Mouse (Mus musculus) cerebellum, postnatal 10 days (tissue): ENCODE measurements around the gene Garem2.

Experiments used
- DNase-seq, 2 experiments: peaks; one replicate each; pipeline ENCODE4 v3.0.0; 2021; ENCODE audit warnings: mixed read lengths in 2 of 2

Garem2 gene

GRCm38 (mm10) chr5:30112533-30113068 is 7.6 kb downstream of the Garem2 start:
- no peak for DNase-seq

GRCm38 (mm10) chr5:30113881-30114760 is 9.2 kb downstream of the Garem2 start:
- DNase-seq = peak; percentile 89 to 90

DNA sequence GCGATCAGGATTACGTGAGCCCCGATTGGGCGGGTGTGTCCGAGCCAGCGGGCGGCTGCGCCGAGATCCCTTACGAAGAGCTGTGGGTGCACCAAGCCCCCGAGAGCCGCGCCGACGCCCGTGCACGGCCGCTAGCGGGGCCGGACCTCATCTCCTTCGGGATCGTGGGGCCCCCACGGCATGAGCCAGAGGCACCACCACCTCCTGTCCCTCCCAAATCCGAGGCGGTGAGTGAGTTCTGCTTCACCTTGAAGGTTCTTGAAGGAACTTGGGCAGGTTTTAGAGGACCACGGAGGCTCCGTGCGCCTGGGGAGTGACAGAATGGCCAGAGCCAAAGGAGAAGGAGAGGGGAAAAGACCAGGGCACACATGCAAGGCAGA is 9.8 kb downstream of the Garem2 start:
- DNase-seq = no peak

DNA sequence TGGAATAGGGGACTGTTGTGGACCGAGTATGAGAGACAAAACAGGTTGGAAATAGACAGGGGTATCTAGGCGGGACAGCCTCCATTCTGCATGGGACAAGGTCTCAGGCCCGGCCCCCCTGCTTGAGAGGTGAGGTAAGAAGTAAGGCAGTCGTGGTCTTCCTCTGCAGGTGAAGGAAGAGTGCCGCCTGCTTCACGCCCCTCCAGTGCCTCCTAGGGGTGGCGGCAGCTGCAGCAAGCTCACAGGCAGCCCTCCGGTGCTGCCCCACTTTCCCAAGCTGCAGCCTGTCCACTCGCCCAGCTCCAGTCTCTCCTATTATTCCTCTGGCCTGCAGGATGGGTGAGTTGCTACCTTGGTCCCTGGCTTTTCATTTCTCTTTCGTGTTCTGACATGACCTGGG is 10.8 kb downstream of the Garem2 start:
- peak in 1 of 2 experiments; percentile 30 for DNase-seq

DNA sequence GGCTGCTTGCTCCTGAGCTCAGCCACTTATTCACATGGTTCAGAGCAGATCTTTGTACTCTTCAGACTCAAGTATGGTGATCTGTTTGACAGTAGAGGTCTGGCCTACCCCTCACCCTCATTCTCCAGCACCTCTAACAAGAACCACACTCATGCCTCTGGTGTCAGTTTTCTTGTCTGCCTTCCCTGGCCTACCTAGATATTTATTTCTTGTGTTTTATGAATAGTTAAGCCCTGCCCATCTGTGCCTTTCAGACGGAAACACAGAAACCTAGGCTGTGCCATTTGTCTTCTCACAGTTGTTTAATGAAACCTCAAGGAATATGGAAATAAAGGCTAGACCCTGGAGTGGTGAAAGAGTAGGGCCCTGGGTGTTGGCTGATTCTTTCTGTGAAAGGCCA is 13.1 kb downstream of the Garem2 start:
- no peak for DNase-seq

GRCm38 (mm10) chr5:30119163-30119562 is 14.2 kb downstream of the Garem2 start:
- DNase-seq = no peak

GRCm38 (mm10) chr5:30120106-30120505 is 15.1 kb downstream of the Garem2 start:
- no peak for DNase-seq

DNA sequence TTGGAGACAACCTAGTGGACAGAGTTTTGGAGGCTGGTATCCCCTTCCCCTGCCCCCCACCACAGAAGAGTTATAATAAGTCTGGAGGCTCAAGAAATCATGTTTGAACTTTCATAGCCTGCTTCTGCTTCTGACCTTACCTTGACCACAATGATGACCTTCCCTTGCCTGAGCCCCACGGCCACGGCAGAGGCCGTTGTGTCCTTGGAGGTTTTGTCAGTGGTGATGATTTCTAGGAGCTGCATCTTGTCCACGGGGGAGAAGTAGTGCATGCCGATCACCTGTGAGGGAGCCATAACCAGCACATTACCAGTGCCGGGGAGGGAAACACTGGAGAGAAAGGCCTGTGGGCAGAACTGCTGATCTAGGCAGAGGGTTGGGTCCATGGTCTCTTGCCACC is 17.5 kb downstream of the Garem2 start:
- no peak for DNase-seq

DNA sequence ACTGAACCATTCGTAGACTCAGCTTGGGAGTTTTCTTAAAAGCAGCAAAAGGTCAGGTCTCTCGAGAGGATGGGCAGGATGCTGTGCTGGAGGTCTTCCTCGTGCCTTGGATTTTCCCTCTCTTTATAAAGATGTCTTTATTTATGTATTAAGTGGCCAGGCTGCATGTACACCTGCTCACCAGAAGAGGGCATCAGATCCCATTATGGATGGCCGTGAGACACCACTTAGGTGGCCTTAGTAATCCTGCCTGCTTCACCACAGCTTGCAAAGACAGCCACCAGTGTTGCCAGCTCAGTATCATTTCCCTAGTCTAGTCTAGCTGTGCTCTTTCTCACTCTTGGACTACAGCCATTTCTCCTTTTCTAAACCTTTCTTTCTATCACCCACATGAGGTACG is 20.6 kb downstream of the Garem2 start:
- DNase-seq = peak; percentile 35 to 52

DNA sequence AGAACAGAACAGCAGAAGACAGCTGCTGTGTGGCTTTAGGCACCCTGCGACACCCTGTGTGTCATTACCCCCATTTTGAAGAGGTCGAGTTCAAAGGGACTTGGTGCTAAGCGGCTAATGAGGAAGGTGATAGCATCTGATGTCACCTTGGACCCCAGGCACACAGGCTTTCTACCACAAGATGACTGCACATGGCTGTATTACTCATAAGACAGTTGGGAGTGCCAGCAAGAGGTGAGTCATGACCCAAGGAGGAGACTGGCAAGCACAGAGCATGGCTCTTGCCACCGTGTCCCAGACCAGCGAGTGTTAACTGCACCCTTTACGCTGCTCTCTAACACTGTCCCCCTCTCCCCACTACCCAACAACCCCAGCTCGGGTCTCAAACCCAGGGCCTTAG is 21.8 kb downstream of the Garem2 start:
- no peak for DNase-seq

DNA sequence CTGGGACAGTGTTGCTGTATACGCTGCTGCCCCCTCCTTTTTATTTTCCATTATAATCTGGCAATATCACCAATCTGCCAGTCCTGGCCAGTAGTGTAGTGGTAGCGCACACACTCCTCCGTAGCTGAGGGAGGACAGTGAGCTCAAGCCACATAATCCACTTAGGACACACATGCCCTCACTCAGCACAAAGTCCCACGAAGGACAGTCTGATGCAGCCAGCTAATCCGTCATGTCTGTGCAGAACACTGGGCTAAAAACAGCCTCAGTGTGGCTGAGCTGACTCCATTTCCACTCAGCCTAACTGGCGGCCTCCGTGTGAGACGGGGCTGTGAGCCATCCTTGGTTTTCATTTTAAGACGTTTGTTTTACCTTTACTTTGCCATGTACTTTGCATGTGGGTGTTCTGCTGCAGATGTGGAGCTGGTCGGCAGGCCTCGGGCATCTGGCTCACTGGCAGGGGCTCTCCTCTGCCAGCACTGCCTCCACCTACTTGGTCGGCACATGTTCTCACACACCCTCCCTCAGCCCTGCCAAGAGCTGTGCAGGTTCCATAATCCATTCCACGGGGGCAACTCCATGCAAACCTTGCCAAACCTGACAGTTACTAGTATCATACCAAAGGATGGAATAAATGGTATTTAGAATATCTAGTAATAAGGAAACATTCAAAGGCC is 23.1 kb downstream of the Garem2 start:
- DNase-seq = no peak

DNA sequence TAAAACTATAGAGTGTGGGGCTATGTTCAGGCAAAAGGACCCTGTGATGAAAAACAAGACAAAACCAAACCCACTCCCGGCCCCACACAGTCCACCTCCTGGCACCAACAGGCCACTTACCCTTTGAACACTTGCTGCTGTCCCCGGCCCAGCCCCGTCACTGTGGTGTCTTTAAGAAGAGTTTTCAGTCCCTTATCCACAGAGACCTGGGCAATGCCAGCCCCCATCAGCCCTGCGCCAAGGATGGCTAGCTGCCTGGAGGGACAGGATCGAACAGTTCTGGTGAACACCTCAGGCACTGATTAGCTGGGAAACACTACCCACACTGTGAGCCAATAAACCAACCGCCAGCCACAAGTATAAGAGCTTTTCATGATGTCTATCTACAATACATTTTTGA is 23.7 kb downstream of the Garem2 start:
- DNase-seq = no peak

DNA sequence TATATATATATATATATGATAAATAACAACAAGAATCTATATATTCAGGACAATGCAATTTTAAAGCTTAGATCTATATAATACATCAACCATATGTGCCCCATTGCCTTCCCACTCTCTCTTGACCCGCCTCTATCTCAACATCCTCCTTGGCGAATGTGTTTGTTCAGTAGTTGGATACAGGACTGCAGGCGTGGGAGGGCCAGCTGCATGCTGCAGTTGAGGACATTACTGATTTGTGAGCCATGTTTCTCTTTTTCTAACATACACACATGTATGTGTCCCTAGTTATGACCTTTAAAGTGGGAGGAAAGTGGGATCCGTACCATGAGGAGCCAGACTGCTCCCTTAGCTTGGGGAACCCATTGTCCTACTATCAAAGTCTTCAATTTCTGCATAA is 26.3 kb downstream of the Garem2 start:
- DNase-seq = no peak

GRCm38 (mm10) chr5:30132173-30132572 is 27.2 kb downstream of the Garem2 start:
- DNase-seq = no peak

GRCm38 (mm10) chr5:30135711-30136231 is 30.8 kb downstream of the Garem2 start:
- no peak for DNase-seq

DNA sequence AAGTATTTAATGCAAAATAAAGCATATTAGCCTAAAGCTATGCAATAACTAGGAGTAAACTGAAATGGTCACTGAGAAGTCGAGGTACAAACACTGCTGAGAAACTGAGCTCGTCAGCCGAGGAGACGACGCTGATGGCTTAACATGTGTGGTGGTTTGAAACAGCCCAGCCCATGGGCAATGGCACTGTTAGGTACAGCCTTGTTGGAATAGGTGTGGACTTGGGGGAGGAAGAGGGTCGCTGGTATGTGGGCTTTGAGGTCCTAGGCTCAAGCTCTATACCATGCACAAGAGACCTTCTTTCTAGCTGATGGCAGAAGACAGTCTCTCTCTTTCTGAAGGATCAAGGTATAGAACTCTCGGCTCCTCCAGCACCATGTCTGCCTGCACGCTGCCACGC is 32.3 kb downstream of the Garem2 start:
- DNase-seq = no peak

DNA sequence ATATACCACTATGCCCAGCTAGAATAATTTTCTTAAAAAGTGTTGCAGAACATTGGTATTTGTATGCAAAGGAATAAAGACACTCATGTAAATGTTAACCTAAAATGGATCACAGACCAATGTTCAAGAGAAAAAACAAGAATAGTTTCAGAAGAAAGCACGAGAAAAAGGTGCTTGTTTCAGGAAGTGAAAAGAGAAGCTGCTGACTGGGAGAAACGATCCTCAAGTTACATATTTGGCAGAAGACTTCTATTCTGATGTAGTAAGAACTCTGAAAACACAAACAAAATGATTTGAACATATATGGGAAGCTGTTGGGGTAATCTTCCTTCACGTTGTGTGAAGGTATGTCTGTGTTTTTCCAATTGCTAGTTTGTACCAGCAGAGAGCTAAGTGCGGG is 33.2 kb downstream of the Garem2 start:
- no peak for DNase-seq

DNA sequence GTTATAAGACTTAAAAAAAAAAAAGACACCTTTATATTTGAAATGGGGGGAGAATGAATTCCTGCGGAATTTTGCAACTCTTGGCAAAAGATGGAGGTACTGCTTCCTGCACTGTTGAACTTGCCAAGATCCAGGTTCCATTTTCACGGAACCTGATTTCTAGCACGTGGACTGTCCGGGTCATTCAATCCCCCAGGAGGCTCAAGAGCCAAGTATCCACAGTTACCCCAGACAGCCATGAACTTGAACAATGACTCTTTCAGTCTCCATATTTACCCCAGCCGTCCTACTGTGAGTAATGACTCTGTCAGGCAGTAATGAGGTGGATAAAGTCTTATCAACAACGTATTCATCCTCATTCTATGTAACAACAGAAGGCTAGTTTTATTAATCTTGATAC is 41.6 kb downstream of the Garem2 start:
- no peak for DNase-seq

- no peak for DNase-seq
Measured at GRCm38 (mm10) chr5:30148133-30148920, 43.4 kb downstream of the Garem2 start.

DNA sequence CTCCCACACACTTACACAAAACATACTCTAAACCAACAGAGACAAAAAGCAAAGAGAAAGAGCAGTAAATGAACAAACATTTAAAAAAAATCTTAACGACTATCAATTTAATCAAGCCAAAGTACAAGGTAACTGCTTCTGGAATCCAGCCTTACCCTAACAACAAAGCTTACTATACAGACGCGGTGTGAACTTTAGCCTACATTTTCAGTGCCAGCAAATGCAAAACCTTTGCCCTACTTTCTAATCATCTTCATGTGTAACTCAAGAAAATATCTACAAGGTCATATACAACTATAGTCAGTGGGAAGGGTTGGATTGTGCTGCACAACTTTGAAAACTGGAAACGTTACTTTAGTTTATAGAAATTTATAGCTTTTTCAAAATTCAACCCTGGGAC is 47.0 kb downstream of the Garem2 start:
- DNase-seq = no peak

- DNase-seq = no peak
Measured at GRCm38 (mm10) chr5:30152413-30152812, 47.5 kb downstream of the Garem2 start.

GRCm38 (mm10) chr5:30153222-30153621 is 48.3 kb downstream of the Garem2 start:
- no peak for DNase-seq

- DNase-seq = peak; percentile 42 to 77
Measured at GRCm38 (mm10) chr5:30154013-30154412, 49.1 kb downstream of the Garem2 start.
